Mouse (Mus musculus): ENCODE data around the gene Galnt17. TPM values are rescaled to one million over a fixed set of nuclear protein-coding genes. Genes with fewer than 3 reads are reported as not detected.

The Galnt17 gene
- polyA plus RNA-seq, 1 experiment from 2014 or later: 0.08 TPM

GRCm38 (mm10) chr5:131305223-131305622 lies 3.1 kb downstream of the Galnt17 start:
- H3K4me3 ChIP-seq (ENCODE audit: low read depth, low read length): no peak overlapping the region
- H3K27ac ChIP-seq (ENCODE audit: low read length): no peak overlapping the region
- H3K4me2 ChIP-seq (ENCODE audit: low read depth, low read length): no peak overlapping the region
- no peaks in the 10 kb centered on the region for H3K36me3 ChIP-seq (ENCODE audit: control insufficient read depth, insufficient read depth)
- H3K9ac ChIP-seq (ENCODE audit: low read depth, low read length): no peak overlapping the region
- H3K4me1 ChIP-seq (ENCODE audit: control insufficient read depth, low read depth, low read length): no peaks in the 10 kb centered on the region
- H3K9me3 ChIP-seq (replicated peaks; ENCODE audit: control insufficient read depth, low read length): no peaks in the 10 kb centered on the region
- H3K27me3 ChIP-seq (ENCODE audit: control insufficient read depth, insufficient read depth, low read depth, low read length): peaks cover 23% of the 10 kb centered on the region
- 49% methylated on average over 5 of the region's 5 CpGs for WGBS (ENCODE audit: insufficient replicate concordance)
- no peak for ATAC-seq (ENCODE audit: low read depth)

DNA sequence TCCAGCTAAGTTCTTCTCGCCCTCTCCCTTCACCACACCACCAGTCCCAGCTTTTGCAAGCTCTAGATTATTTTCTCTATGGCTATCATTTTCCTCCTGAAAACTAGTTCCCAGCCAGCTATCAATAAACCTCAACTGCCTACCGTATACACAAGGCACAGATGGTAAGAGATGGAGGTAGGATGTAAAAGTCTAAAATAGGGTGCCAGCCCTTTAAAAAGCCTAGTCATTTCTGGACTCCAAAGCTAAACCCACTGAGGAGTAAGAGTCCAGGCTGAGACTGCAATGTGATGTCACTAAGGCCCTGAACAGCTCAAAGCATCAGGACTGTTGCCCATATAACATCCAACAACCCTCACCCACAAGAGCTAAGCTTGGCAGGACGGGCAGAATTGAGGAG lies 6.8 kb downstream of the Galnt17 start:
- H3K27me3 ChIP-seq (ENCODE audit: control insufficient read depth, insufficient read depth, low read depth, low read length): peaks cover 5% of the 10 kb centered on the region
- no peaks in the 10 kb centered on the region for H3K4me1 ChIP-seq (ENCODE audit: control insufficient read depth, low read depth, low read length)
- H3K9ac ChIP-seq (ENCODE audit: low read depth, low read length): no peak overlapping the region
- H3K4me2 ChIP-seq (ENCODE audit: low read depth, low read length): no peak overlapping the region
- H3K27ac ChIP-seq (ENCODE audit: low read length): no peak overlapping the region
- H3K4me3 ChIP-seq (ENCODE audit: low read depth, low read length): no peak overlapping the region
- H3K9me3 ChIP-seq (replicated peaks; ENCODE audit: control insufficient read depth, low read length): no peaks in the 10 kb centered on the region
- WGBS (ENCODE audit: insufficient replicate concordance): 55% methylated on average over 3 of the region's 3 CpGs
- H3K36me3 ChIP-seq (ENCODE audit: control insufficient read depth, insufficient read depth): no peaks in the 10 kb centered on the region
- ATAC-seq (ENCODE audit: low read depth): no peak

- H3K4me3 ChIP-seq (ENCODE audit: low read depth, low read length): no peak overlapping the region
- no peaks in the 10 kb centered on the region for H3K27me3 ChIP-seq (ENCODE audit: control insufficient read depth, insufficient read depth, low read depth, low read length)
- H3K9me3 ChIP-seq (replicated peaks; ENCODE audit: control insufficient read depth, low read length): no peaks in the 10 kb centered on the region
- H3K4me1 ChIP-seq (ENCODE audit: control insufficient read depth, low read depth, low read length): no peaks in the 10 kb centered on the region
- WGBS (ENCODE audit: insufficient replicate concordance): 65% methylated on average over 16 of the region's 16 CpGs
- H3K36me3 ChIP-seq (ENCODE audit: control insufficient read depth, insufficient read depth): no peaks in the 10 kb centered on the region
- no peak for ATAC-seq (ENCODE audit: low read depth)
- no peak overlapping the region for H3K27ac ChIP-seq (ENCODE audit: low read length)
- no peak overlapping the region for H3K4me2 ChIP-seq (ENCODE audit: low read depth, low read length)
- no peak overlapping the region for H3K9ac ChIP-seq (ENCODE audit: low read depth, low read length)
Observed at GRCm38 (mm10) chr5:131293726-131294449, 14.4 kb downstream of the Galnt17 start.

- Histone ChIP-seq H3K27me3 (ENCODE audit: control insufficient read depth, insufficient read depth, low read depth, low read length) (no peaks in the 10 kb centered on the region), H3K4me1 (ENCODE audit: control insufficient read depth, low read depth, low read length) (no peaks in the 10 kb centered on the region), H3K4me3 (ENCODE audit: low read depth, low read length) (no peak overlapping the region), H3K9ac (ENCODE audit: low read depth, low read length) (no peak overlapping the region), H3K9me3 (replicated peaks; ENCODE audit: control insufficient read depth, low read length) (no peaks in the 10 kb centered on the region; the same call in 1 of the 2 replicates), H3K4me2 (ENCODE audit: low read depth, low read length) (no peak overlapping the region), H3K36me3 (ENCODE audit: control insufficient read depth, insufficient read depth) (no peaks in the 10 kb centered on the region), H3K27ac (ENCODE audit: low read length) (no peak overlapping the region)
- WGBS (ENCODE audit: insufficient replicate concordance): 54% methylated on average over 6 of the region's 6 CpGs
- no peak for ATAC-seq (ENCODE audit: low read depth)
Observed at GRCm38 (mm10) chr5:131287091-131287490, 21.2 kb downstream of the Galnt17 start.

- H3K4me1 ChIP-seq (ENCODE audit: control insufficient read depth, low read depth, low read length): no peaks in the 10 kb centered on the region
- no peak overlapping the region for H3K4me2 ChIP-seq (ENCODE audit: low read depth, low read length)
- H3K9ac ChIP-seq (ENCODE audit: low read depth, low read length): no peak overlapping the region
- H3K27ac ChIP-seq (ENCODE audit: low read length): no peak overlapping the region
- H3K27me3 ChIP-seq (ENCODE audit: control insufficient read depth, insufficient read depth, low read depth, low read length): no peaks in the 10 kb centered on the region
- no peaks in the 10 kb centered on the region for H3K36me3 ChIP-seq (ENCODE audit: control insufficient read depth, insufficient read depth)
- H3K4me3 ChIP-seq (ENCODE audit: low read depth, low read length): no peak overlapping the region
- 58% methylated on average over 2 of the region's 2 CpGs for WGBS (ENCODE audit: insufficient replicate concordance)
- no peaks in the 10 kb centered on the region; the same call in 1 of the 2 replicates for H3K9me3 ChIP-seq (replicated peaks; ENCODE audit: control insufficient read depth, low read length)
- ATAC-seq (ENCODE audit: low read depth): no peak
Observed at GRCm38 (mm10) chr5:131286680-131287079, 21.6 kb downstream of the Galnt17 start.

- 38% methylated on average over 2 of the region's 2 CpGs for WGBS (ENCODE audit: insufficient replicate concordance)
Observed at GRCm38 (mm10) chr5:131280349-131280748, 27.9 kb downstream of the Galnt17 start.

GRCm38 (mm10) chr5:131279286-131279685 lies 29.0 kb downstream of the Galnt17 start:
- Histone ChIP-seq H3K4me1 (ENCODE audit: control insufficient read depth, low read depth, low read length) (no peaks in the 10 kb centered on the region), H3K9me3 (replicated peaks; ENCODE audit: control insufficient read depth, low read length) (no peaks in the 10 kb centered on the region; the same call in 1 of the 2 replicates), H3K4me3 (ENCODE audit: low read depth, low read length) (no peak overlapping the region), H3K4me2 (ENCODE audit: low read depth, low read length) (no peak overlapping the region), H3K27me3 (ENCODE audit: control insufficient read depth, insufficient read depth, low read depth, low read length) (no peaks in the 10 kb centered on the region), H3K9ac (ENCODE audit: low read depth, low read length) (no peak overlapping the region), H3K36me3 (ENCODE audit: control insufficient read depth, insufficient read depth) (no peaks in the 10 kb centered on the region), H3K27ac (ENCODE audit: low read length) (no peak overlapping the region)
- ATAC-seq (ENCODE audit: low read depth): no peak
- WGBS (ENCODE audit: insufficient replicate concordance): 65% methylated on average over 10 of the region's 10 CpGs

More at GRCm38 (mm10) chr5:131280349-131280748, 27.9 kb downstream of the Galnt17 start:
- Histone ChIP-seq H3K9ac (ENCODE audit: low read depth, low read length) (no peak overlapping the region), H3K36me3 (ENCODE audit: control insufficient read depth, insufficient read depth) (no peaks in the 10 kb centered on the region), H3K9me3 (replicated peaks; ENCODE audit: control insufficient read depth, low read length) (no peaks in the 10 kb centered on the region; the same call in 1 of the 2 replicates), H3K4me3 (ENCODE audit: low read depth, low read length) (no peak overlapping the region), H3K27ac (ENCODE audit: low read length) (no peak overlapping the region), H3K27me3 (ENCODE audit: control insufficient read depth, insufficient read depth, low read depth, low read length) (no peaks in the 10 kb centered on the region), H3K4me2 (ENCODE audit: low read depth, low read length) (no peak overlapping the region), H3K4me1 (ENCODE audit: control insufficient read depth, low read depth, low read length) (no peaks in the 10 kb centered on the region)
- no peak for ATAC-seq (ENCODE audit: low read depth)

GRCm38 (mm10) chr5:131277227-131277626 lies 31.1 kb downstream of the Galnt17 start:
- Histone ChIP-seq H3K9ac (ENCODE audit: low read depth, low read length) (no peak overlapping the region), H3K27ac (ENCODE audit: low read length) (no peak overlapping the region), H3K4me3 (ENCODE audit: low read depth, low read length) (no peak overlapping the region), H3K9me3 (replicated peaks; ENCODE audit: control insufficient read depth, low read length) (no peaks in the 10 kb centered on the region; the same call in 1 of the 2 replicates), H3K36me3 (ENCODE audit: control insufficient read depth, insufficient read depth) (no peaks in the 10 kb centered on the region), H3K27me3 (ENCODE audit: control insufficient read depth, insufficient read depth, low read depth, low read length) (no peaks in the 10 kb centered on the region), H3K4me1 (ENCODE audit: control insufficient read depth, low read depth, low read length) (no peaks in the 10 kb centered on the region), H3K4me2 (ENCODE audit: low read depth, low read length) (no peak overlapping the region)
- ATAC-seq (ENCODE audit: low read depth): no peak
- 66% methylated on average over 7 of the region's 7 CpGs for WGBS (ENCODE audit: insufficient replicate concordance)

DNA sequence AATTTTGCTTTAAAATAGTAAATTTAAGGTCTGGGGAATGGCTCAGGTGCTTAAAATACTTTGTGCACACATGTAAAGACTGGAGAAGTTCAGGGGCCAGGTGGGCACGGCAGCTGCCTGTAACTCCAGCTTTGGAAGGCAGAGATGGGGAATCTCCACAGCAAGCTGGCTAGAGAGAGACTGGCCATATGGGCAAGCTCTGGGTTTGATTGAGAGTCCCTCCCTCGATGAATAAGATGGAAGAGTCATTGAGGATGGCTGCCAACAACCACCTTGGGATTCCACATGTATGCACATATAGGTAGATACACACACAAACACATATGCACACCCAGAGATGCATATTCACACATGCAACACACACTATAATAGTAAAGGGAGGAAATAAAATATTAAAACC lies 42.0 kb downstream of the Galnt17 start:
- H3K4me3 ChIP-seq (ENCODE audit: low read depth, low read length): no peak overlapping the region
- no peak overlapping the region for H3K4me2 ChIP-seq (ENCODE audit: low read depth, low read length)
- no peaks in the 10 kb centered on the region for H3K36me3 ChIP-seq (ENCODE audit: control insufficient read depth, insufficient read depth)
- ATAC-seq (ENCODE audit: low read depth): no peak
- no peaks in the 10 kb centered on the region for H3K27me3 ChIP-seq (ENCODE audit: control insufficient read depth, insufficient read depth, low read depth, low read length)
- H3K9me3 ChIP-seq (replicated peaks; ENCODE audit: control insufficient read depth, low read length): no peaks in the 10 kb centered on the region
- WGBS (ENCODE audit: insufficient replicate concordance): 38% methylated on average over 2 of the region's 2 CpGs
- no peaks in the 10 kb centered on the region for H3K4me1 ChIP-seq (ENCODE audit: control insufficient read depth, low read depth, low read length)
- no peak overlapping the region for H3K27ac ChIP-seq (ENCODE audit: low read length)
- no peak overlapping the region for H3K9ac ChIP-seq (ENCODE audit: low read depth, low read length)

All from liver, embryonic 16.5 days (tissue).